Mouse (Mus musculus) left cerebral cortex, postnatal 14 days (tissue): Measurements from ENCODE around the gene Srbd1. TPM values are rescaled to one million over a fixed set of nuclear protein-coding genes. Genes with fewer than 3 reads are reported as not detected.

Experiments used
- DNase-seq, 2 experiments: peaks; one replicate each; pipeline ENCODE4 v3.0.0; 2021 to 2022; ENCODE audit warnings: low spot score in 2 of 2, mixed read lengths in 1 of 2
- intact Hi-C: fragments of 180-260 bp; cut with DNase I; formaldehyde crosslinking; loops from one replicate; pipeline ENCODE4 v1.15.1; 2025
- total RNA-seq, 2 experiments: library from RNA; stranded (reverse); gene quantifications; 2 replicates each; pipeline ENCODE4 v1.2.3; 2021

Gene Srbd1
- total RNA-seq, 2 experiments from 2014 or later: 13.5 to 13.6 TPM

- DNase-seq: no peak
- intact Hi-C loops: loop anchor here (5.0 kb wide), 1 partner anchor 414 kb away; no protein-coding TSS in a partner anchor
These were observed 84.1 kb downstream of the Srbd1 start for GRCm38 (mm10) chr17:86060911-86061310.

- no peak for DNase-seq
- intact Hi-C loops: no loop called here
These were observed 104.6 kb downstream of the Srbd1 start for GRCm38 (mm10) chr17:86040221-86040984.

GRCm38 (mm10) chr17:86039741-86040140 lies 105.2 kb downstream of the Srbd1 start:
- DNase-seq: no peak
- intact Hi-C loops: no loop called here

- intact Hi-C loops: no loop called here
- no peak for DNase-seq
These were observed 106.7 kb downstream of the Srbd1 start for GRCm38 (mm10) chr17:86038211-86038648.

GRCm38 (mm10) chr17:86035576-86035975 lies 109.4 kb downstream of the Srbd1 start:
- intact Hi-C loops: no loop called here
- no peak for DNase-seq

- intact Hi-C loops: no loop called here
- no peak for DNase-seq
These were observed 109.8 kb downstream of the Srbd1 start for GRCm38 (mm10) chr17:86035146-86035545.

- intact Hi-C loops: no loop called here
- no peak for DNase-seq
These were observed 110.3 kb downstream of the Srbd1 start for GRCm38 (mm10) chr17:86034641-86035040.

GRCm38 (mm10) chr17:86032113-86032714 lies 112.8 kb downstream of the Srbd1 start:
- intact Hi-C loops: no loop called here
- no peak for DNase-seq

- no peak for DNase-seq
- intact Hi-C loops: no loop called here
These were observed 115.0 kb downstream of the Srbd1 start for GRCm38 (mm10) chr17:86030016-86030415.

GRCm38 (mm10) chr17:86029175-86029574 lies 115.8 kb downstream of the Srbd1 start:
- no peak for DNase-seq
- intact Hi-C loops: no loop called here

- DNase-seq: no peak
- intact Hi-C loops: no loop called here
These were observed 117.3 kb downstream of the Srbd1 start for GRCm38 (mm10) chr17:86027577-86028199.

- intact Hi-C loops: no loop called here
- DNase-seq: no peak
These were observed 120.4 kb downstream of the Srbd1 start for GRCm38 (mm10) chr17:86024589-86024988.

GRCm38 (mm10) chr17:86022366-86022765 lies 122.6 kb downstream of the Srbd1 start:
- intact Hi-C loops: no loop called here
- DNase-seq: no peak

- DNase-seq: no peak
- intact Hi-C loops: no loop called here
These were observed 123.2 kb downstream of the Srbd1 start for GRCm38 (mm10) chr17:86021815-86022214.

- intact Hi-C loops: no loop called here
- DNase-seq: no peak
These were observed 123.7 kb downstream of the Srbd1 start for GRCm38 (mm10) chr17:86021231-86021630.

- no peak for DNase-seq
- intact Hi-C loops: no loop called here
These were observed 125.2 kb downstream of the Srbd1 start for GRCm38 (mm10) chr17:86019793-86020192.

GRCm38 (mm10) chr17:86014246-86014645 lies 130.7 kb downstream of the Srbd1 start:
- no peak for DNase-seq
- intact Hi-C loops: no loop called here

- DNase-seq: no peak
- intact Hi-C loops: no loop called here
These were observed 132.4 kb downstream of the Srbd1 start for GRCm38 (mm10) chr17:86012576-86012975.

GRCm38 (mm10) chr17:86011849-86012248 lies 133.1 kb downstream of the Srbd1 start:
- no peak for DNase-seq
- intact Hi-C loops: no loop called here

- no peak for DNase-seq
- intact Hi-C loops: no loop called here
These were observed 136.6 kb downstream of the Srbd1 start for GRCm38 (mm10) chr17:86008401-86008800.

- intact Hi-C loops: no loop called here
- no peak for DNase-seq
These were observed 142.9 kb downstream of the Srbd1 start for GRCm38 (mm10) chr17:86002113-86002512.
